Mouse (Mus musculus) heart, embryonic 15.5 days (tissue): ENCODE measurements around the gene Sox18. TPM values are rescaled to one million over a fixed set of nuclear protein-coding genes. Genes with fewer than 3 reads are reported as not detected.

Source experiments
- ATAC-seq: fragments of 200-750 bp; cut with Nextera tagmentation; replicated peaks from 2 replicates; pipeline ENCODE4 v1.8.0; 2017; ENCODE audit warnings: low read depth, moderate TSS enrichment; ENCODE audit not compliant: insufficient number of reproducible peaks, insufficient read depth, low FRiP score
- H3K27ac ChIP-seq: fragments of 300-500 bp; sonication (generic); 2 replicates; pipeline ENCODE4 v1.5.1; 2015; ENCODE audit warnings: mild to moderate bottlenecking, inconsistent platforms
- H3K27me3 ChIP-seq: fragments of 300-500 bp; sonication (generic); 2 replicates; pipeline ENCODE4 v1.6.1; 2015; ENCODE audit warnings: inconsistent platforms
- H3K36me3 ChIP-seq: fragments of 300-500 bp; sonication (generic); 2 replicates; pipeline ENCODE4 v1.6.1; 2015; ENCODE audit warnings: mild to moderate bottlenecking, inconsistent platforms
- H3K4me1 ChIP-seq: fragments of 300-500 bp; sonication (generic); replicated peaks from 2 replicates; pipeline ENCODE4 v1.6.1; 2015; ENCODE audit warnings: inconsistent platforms
- H3K4me2 ChIP-seq: fragments of 300-500 bp; sonication (generic); 2 replicates; pipeline ENCODE4 v1.6.1; 2015; ENCODE audit warnings: inconsistent platforms, mild to moderate bottlenecking, moderate library complexity
- H3K4me3 ChIP-seq: fragments of 300-500 bp; sonication (generic); 2 replicates; pipeline ENCODE4 v1.5.1; 2015; ENCODE audit warnings: mild to moderate bottlenecking, inconsistent platforms
- H3K9ac ChIP-seq: fragments of 300-500 bp; sonication (generic); 2 replicates; pipeline ENCODE4 v1.6.1; 2015; ENCODE audit warnings: mild to moderate bottlenecking, inconsistent platforms
- H3K9me3 ChIP-seq: fragments of 300-500 bp; sonication (generic); replicated peaks from 2 replicates; pipeline ENCODE4 v1.6.1; 2016; ENCODE audit warnings: inconsistent platforms
- WGBS: fragments of 180-500 bp; shearing (Covaris S2); methylation state at CpG from one replicate; pipeline ENCODE4 v1.1.7; 2015; ENCODE audit warnings: mixed read lengths; 5-methylcytosine and 5-hydroxymethylcytosine counted together
- polyA plus RNA-seq: library from polyadenylated mRNA; unstranded; fragments of >200 nt; fragmentation: Nextera tagmentation; extraction: Ambion mirVana; gene quantifications from 2 replicates; pipeline ENCODE4 v1.2.1, GENCODE M21; 2015

The Sox18 gene
- 41.9 and 47.2 TPM in 2 replicates for polyA plus RNA-seq

- H3K27me3 ChIP-seq = peaks cover 70% of the 10 kb centered on the region
- H3K27ac ChIP-seq = peak within 1 kb of the TSS; percentile 68
- H3K4me3 ChIP-seq = peak within 1 kb of the TSS; percentile 56
- peak; percentile 51; the same call in 1 of the 2 replicates for ATAC-seq
- under 1% methylated on average over 43 of the region's 43 CpGs for WGBS
- H3K9ac ChIP-seq = peak within 1 kb of the TSS; percentile 53
- no peaks in the 10 kb centered on the region for H3K36me3 ChIP-seq
- H3K4me1 ChIP-seq = peaks cover 27% of the 10 kb centered on the region
- H3K9me3 ChIP-seq = no peaks in the 10 kb centered on the region
- peak within 1 kb of the TSS; percentile 78 for H3K4me2 ChIP-seq
These were observed at the start of gene Sox18 for GRCm38 (mm10) chr2:181671326-181671725. TSS of gene Sox18 (minus strand) at chr2:181671640.

GRCm38 (mm10) chr2:181721200-181721599, 49.8 kb upstream of the Sox18 start:
- Histone ChIP-seq H3K27me3 (no peaks in the 10 kb centered on the region), H3K4me2 (no peak overlapping the region), H3K9me3 (no peaks in the 10 kb centered on the region), H3K36me3 (no peaks in the 10 kb centered on the region), H3K4me3 (no peak overlapping the region), H3K27ac (no peak overlapping the region), H3K4me1 (no peaks in the 10 kb centered on the region), H3K9ac (no peak overlapping the region)
- no peak for ATAC-seq

- no peak overlapping the region for H3K9ac ChIP-seq
- WGBS = 35% methylated on average over 3 of the region's 3 CpGs
- no peaks in the 10 kb centered on the region for H3K36me3 ChIP-seq
- no peak overlapping the region for H3K4me2 ChIP-seq
- H3K4me3 ChIP-seq = no peak overlapping the region
- no peaks in the 10 kb centered on the region for H3K27me3 ChIP-seq
- H3K9me3 ChIP-seq = no peaks in the 10 kb centered on the region
- ATAC-seq = no peak
- H3K4me1 ChIP-seq = peaks cover 4% of the 10 kb centered on the region
- no peak overlapping the region for H3K27ac ChIP-seq
These were observed 48.6 kb upstream of the Sox18 start for GRCm38 (mm10) chr2:181720061-181720460.

GRCm38 (mm10) chr2:181716991-181717390, 45.6 kb upstream of the Sox18 start:
- Histone ChIP-seq H3K4me2 (no peak overlapping the region), H3K27ac (no peak overlapping the region), H3K36me3 (no peaks in the 10 kb centered on the region), H3K27me3 (no peaks in the 10 kb centered on the region), H3K9ac (no peak overlapping the region), H3K4me1 (peaks cover 13% of the 10 kb centered on the region), H3K9me3 (no peaks in the 10 kb centered on the region), H3K4me3 (no peak overlapping the region)
- ATAC-seq = no peak
- WGBS = 38% methylated on average over 3 of the region's 3 CpGs

DNA sequence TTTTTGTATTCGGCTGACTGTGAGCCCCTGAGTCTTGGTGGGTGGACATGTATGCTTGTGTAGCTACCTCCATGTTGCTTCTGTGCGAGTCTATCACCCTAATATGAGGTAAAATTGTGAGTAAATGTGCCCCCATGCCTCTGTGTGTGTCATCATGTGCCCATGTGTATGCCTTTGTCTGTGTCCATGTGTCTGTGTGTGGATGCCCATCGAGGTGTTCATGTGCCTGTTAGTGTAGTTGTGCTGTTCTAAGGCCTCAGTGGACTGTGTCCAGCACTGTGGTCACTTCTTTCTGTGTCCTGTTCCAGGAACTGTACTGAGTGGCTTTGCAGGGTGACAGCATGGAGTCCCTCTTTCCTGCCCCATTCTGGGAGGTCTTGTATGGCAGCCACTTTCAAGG, 43.9 kb upstream of the Sox18 start:
- peak overlapping the region; percentile 36; the same call in 1 of the 2 replicates for H3K27ac ChIP-seq
- no peak for ATAC-seq

GRCm38 (mm10) chr2:181714903-181715326, 43.5 kb upstream of the Sox18 start, which contains the start of gene Oprl1:
TSS of gene Oprl1 (plus strand) at chr2:181715016.
- WGBS = 1% methylated on average over 7 of the region's 7 CpGs
- ATAC-seq = peak; percentile 53; the same call in 1 of the 2 replicates
- Histone ChIP-seq H3K4me1 (peaks cover 13% of the 10 kb centered on the region), H3K36me3 (no peaks in the 10 kb centered on the region), H3K9me3 (no peaks in the 10 kb centered on the region), H3K27me3 (no peaks in the 10 kb centered on the region), H3K9ac (peak within 1 kb of the TSS; percentile 28; the same call in 1 of the 2 replicates), H3K4me2 (peak within 1 kb of the TSS; percentile 57), H3K27ac (peak within 1 kb of the TSS; percentile 36; the same call in 1 of the 2 replicates), H3K4me3 (peak within 1 kb of the TSS; percentile 38)

More for the DNA sequence above, 43.9 kb upstream of the Sox18 start:
- peak overlapping the region; percentile 38 for H3K4me3 ChIP-seq
- 62% methylated on average over 3 of the region's 3 CpGs for WGBS
- H3K9me3 ChIP-seq = no peaks in the 10 kb centered on the region
- H3K4me1 ChIP-seq = peaks cover 13% of the 10 kb centered on the region
- no peaks in the 10 kb centered on the region for H3K27me3 ChIP-seq
- H3K36me3 ChIP-seq = no peaks in the 10 kb centered on the region
- peak overlapping the region; percentile 57 for H3K4me2 ChIP-seq
- peak overlapping the region; percentile 28; the same call in 1 of the 2 replicates for H3K9ac ChIP-seq

DNA sequence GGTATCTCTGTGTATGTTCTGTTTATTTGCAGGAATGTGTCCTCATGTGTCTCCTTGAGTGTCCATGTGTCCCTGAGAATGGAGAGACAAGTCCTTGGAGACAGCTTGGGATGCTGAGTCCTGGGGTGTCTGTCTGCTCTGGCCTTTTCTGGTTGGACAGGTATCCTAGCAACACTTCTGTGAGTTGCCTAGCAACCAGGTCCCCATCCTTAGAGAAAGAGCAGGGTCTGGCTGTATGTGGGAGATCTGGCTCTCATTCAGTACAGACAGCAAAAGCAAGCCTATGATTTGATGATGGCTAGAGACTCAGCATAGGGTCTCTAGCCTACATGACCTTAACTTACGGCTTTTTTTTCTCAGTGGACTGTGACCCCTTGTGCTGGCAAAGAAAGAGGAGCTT, 42.3 kb upstream of the Sox18 start:
- 79% methylated on average over 1 of the region's 1 CpGs for WGBS
- Histone ChIP-seq H3K4me3 (no peak overlapping the region), H3K4me2 (no peak overlapping the region), H3K27me3 (no peaks in the 10 kb centered on the region), H3K9ac (no peak overlapping the region), H3K4me1 (peaks cover 13% of the 10 kb centered on the region), H3K36me3 (no peaks in the 10 kb centered on the region), H3K9me3 (no peaks in the 10 kb centered on the region), H3K27ac (no peak overlapping the region)
- no peak for ATAC-seq

- Histone ChIP-seq H3K4me1 (no peaks in the 10 kb centered on the region), H3K9me3 (no peaks in the 10 kb centered on the region)
These were observed 35.2 kb upstream of the Sox18 start for GRCm38 (mm10) chr2:181706668-181707067.

DNA sequence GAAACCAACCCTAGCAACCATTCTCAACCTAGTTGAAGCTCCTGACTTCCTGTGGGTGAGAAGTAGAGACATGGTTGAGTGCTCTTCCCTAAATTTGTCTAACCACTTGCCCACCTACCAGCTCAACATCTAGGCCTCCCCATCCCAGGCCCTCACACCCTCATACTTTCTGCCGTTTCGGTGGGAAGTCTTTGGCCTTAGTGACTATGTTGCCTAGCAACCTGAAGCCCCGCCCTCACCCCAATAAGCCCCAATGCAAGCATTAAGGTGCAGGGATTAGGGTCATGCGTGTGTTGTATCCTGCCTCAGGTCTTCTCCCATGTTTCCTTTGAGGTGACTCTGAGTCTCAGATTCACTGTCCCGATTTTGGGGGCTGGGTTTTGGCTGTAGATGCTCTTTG, 26.8 kb upstream of the Sox18 start, which contains the start of gene Lkaaear1:
TSS of gene Lkaaear1 (minus strand) at position 202 of the 400 bp plus-strand sequence.
- H3K9me3 ChIP-seq = no peaks in the 10 kb centered on the region
- WGBS = 53% methylated on average over 5 of the region's 5 CpGs
- no peak for ATAC-seq

More at GRCm38 (mm10) chr2:181706668-181707067, 35.2 kb upstream of the Sox18 start:
- Histone ChIP-seq H3K27ac (no peak overlapping the region), H3K4me2 (no peak overlapping the region), H3K9ac (no peak overlapping the region), H3K36me3 (no peaks in the 10 kb centered on the region), H3K4me3 (no peak overlapping the region), H3K27me3 (no peaks in the 10 kb centered on the region)
- ATAC-seq = no peak
- 29% methylated on average over 4 of the region's 4 CpGs for WGBS

GRCm38 (mm10) chr2:181696801-181697420, 25.5 kb upstream of the Sox18 start:
- no peak overlapping the region for H3K4me3 ChIP-seq
- H3K9ac ChIP-seq = no peak overlapping the region
- 62% methylated on average over 33 of the region's 33 CpGs for WGBS
- H3K9me3 ChIP-seq = no peaks in the 10 kb centered on the region
- peaks cover 13% of the 10 kb centered on the region for H3K4me1 ChIP-seq
- H3K27me3 ChIP-seq = 0 out of 2 replicates have a peak, but pooled peaks cover 4% of the 10 kb centered on the region
- no peak for ATAC-seq
- no peaks in the 10 kb centered on the region for H3K36me3 ChIP-seq
- no peak overlapping the region for H3K27ac ChIP-seq
- H3K4me2 ChIP-seq = no peak overlapping the region

More for the DNA sequence above, 26.8 kb upstream of the Sox18 start, which contains the start of gene Lkaaear1:
- Histone ChIP-seq H3K27ac (no peak within 1 kb of the TSS), H3K4me2 (no peak within 1 kb of the TSS), H3K4me1 (peaks cover 4% of the 10 kb centered on the region), H3K27me3 (0 out of 2 replicates have a peak, but pooled peaks cover 4% of the 10 kb centered on the region), H3K4me3 (no peak within 1 kb of the TSS), H3K9ac (no peak within 1 kb of the TSS), H3K36me3 (no peaks in the 10 kb centered on the region)

DNA sequence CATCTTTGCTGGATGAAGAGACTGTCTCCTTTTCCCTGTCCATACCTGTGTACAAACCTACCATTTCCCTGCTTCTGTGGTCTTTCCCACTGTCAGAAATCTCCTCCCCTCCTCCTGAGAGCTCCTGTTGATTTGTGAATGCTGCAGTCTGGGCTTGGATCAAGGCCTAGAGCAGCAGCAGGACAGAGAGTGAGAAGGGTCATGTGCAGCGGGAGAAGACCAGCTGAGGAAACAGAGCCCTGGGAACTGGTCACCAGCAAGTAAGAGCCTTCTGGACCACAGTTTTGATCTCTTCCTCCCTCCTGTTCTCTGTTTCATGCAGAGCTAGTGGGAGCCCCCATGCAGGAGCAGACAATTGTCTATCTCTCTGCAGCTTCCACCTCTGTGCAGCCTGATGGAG, 24.3 kb upstream of the Sox18 start:
- no peak overlapping the region for H3K27ac ChIP-seq
- no peaks in the 10 kb centered on the region for H3K9me3 ChIP-seq
- H3K9ac ChIP-seq = no peak overlapping the region
- ATAC-seq = no peak
- H3K4me1 ChIP-seq = peaks cover 13% of the 10 kb centered on the region
- H3K27me3 ChIP-seq = 0 out of 2 replicates have a peak, but pooled peaks cover 4% of the 10 kb centered on the region
- H3K4me3 ChIP-seq = no peak overlapping the region
- H3K4me2 ChIP-seq = no peak overlapping the region
- H3K36me3 ChIP-seq = no peaks in the 10 kb centered on the region
- whole genome bisulfite sequencing = 60% methylated on average over 1 of the region's 1 CpGs
